Mouse (Mus musculus) gastrocnemius, postnatal 4 days (tissue): ENCODE data around the gene Osmr. TPM values are rescaled to one million over a fixed set of nuclear protein-coding genes. Genes with fewer than 3 reads are reported as not detected.
"Not testable (repeated sequence)": the region's sequence is repeated elsewhere in the genome, so short reads cannot be mapped to it uniquely, and the experiment has no call there.

ENCODE experiments used
- DNase-seq, 2 experiments: peaks; one replicate each; pipeline ENCODE4 v3.0.0; 2021 to 2022; ENCODE audit warnings: low spot score in 2 of 2, mixed read lengths in 2 of 2
- total RNA-seq, 2 experiments: library from RNA; stranded (reverse); gene quantifications; 2 replicates each; pipeline ENCODE4 v1.2.3; 2021

Gene Osmr
- total RNA-seq, 2 experiments from 2014 or later = 5.5 to 6.6 TPM

DNA sequence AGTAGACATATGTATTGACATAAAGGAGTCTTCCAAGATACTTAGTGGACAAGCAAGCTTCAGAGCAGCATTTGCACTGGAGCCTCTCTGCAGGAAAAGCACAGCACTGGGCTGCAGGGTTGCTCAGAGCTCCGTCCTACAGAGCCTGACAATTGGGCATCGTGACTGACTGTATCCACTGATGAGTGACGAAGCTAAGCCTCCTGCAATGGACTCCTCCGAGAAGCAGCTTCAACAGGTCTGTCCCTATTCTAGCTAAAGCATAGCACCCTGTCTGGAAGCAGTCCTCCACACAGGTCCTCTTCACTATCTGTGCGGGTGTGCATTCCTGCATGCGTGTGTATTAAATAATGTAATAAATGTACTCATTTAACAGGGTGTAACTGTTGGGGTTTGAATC, 7.9 kb downstream of the Osmr start:
- DNase-seq = no peak

DNA sequence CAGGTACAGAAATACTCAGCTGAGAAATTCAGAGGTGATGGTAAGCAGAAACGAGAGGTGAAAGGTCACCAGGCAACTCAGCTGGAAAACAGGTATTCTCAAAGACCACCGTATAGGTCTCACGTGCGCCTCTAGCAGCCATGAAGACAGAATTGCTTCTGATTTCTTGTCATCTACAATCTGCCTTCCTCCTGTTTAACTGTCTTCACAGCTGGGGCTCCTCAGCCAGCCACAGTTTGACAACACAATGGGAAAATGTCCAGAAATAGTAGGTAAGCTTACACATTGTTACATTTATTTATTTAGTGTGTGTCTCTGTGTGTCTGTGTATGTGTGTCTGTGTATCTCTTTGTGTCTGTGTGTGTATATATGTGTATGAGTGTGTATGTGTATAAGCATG, 12.6 kb downstream of the Osmr start:
- DNase-seq = no peak

DNA sequence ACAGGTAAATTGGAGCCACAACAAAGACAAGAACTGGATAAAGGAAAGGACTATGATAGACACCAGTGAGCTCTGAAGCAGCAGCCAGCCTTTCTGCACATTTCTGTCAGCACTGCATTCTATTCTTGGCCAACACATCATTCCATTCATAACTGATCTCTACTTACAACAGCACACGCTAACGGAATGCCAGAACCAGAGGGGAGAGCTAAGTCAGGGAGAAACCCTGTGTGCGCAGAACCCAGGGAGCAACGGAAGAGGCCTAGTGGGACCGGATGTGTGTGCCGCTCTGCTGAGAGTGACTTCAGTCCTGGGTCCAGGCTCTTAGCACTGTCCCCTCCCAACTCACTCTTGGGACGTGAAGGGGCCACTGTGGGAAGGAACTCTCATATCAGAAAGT, 13.2 kb downstream of the Osmr start:
- no peak for DNase-seq

DNA sequence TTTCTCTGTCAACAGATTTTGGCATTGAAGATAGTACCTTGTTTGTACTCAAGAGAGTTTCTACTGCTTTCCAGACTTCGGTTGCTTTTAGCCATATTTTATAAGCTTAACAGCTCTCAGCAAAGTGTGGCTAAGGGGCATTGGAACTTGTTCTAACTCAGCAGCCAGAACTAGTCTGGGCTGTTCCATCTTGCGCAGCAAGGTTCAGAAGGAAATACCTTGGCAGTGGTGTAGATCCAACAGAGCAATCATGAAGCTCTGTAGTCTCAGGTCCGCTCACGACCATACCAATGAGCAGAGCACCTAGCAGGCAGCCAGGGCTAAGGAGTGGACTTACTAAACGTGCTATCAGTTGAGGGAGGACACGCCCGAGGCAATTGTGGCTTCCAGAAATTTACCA, 15.0 kb downstream of the Osmr start:
- no peak for DNase-seq

DNA sequence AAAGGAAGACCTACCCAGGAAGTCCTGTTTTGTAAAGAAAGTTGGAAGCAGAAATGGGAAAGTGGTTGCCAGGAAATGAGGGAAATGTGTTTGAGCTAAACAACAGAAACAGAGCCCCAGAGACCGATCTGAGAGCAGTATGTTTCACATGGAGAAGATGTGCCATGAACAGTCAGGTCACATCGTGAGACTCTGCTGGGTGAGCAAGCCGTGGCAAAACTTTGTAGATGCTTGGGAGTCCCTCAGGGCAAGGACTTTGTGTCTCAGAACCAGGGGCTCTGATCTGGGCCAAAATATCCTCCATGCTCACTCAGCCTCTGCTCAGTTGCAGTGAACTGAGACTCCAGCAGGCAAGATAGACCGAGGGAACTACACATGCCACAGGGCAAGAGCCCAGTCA, 15.9 kb downstream of the Osmr start:
- no peak for DNase-seq

DNA sequence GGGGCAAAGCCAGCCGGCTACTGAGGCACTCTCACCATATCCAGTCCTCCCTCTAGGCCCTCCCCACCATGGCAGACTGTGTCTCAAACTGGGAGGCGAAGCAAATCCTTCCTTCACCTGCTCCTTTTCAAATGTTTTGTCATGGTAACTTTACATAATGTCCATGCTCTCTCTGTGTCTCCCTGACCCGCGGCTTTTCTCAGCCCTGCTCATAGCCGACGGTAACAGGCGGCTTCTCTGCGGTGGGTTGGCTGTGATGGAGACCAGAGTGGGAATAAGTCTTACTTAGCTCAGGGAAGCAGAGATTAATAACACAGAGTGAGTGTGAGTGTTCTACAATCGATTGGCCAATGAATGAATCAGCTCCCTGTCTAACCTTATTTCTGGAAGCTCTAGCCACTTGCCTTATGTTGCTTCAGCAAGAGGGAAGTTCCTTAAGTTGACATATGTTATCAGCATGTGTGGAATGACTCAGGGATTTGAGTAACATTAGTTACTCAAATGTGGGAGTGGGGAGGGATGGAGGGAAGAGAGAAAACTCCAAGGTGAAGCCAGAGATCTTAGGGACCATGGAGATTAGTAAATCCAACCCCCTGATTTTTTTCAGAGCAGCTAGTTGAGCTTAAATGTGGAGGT, 17.4 kb downstream of the Osmr start:
- no peak for DNase-seq

DNA sequence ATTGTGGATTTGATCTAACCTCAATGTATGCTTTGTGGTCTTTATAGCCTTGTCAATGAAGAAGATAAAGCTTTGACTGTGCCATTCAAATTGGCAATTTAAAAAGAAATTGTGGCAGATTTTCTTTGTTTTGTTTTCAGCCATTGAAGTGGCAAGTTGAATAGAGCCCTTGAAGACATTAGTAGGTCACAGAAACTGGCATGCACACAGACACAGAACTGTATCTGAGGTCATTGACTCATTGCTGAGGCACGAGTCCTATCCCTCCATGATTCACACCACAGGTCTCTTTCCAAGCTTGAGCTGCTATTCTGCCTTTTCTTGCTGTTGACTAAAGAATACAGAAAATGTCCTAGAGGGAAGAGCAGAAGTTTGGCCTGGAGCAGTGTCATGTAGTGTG, 24.9 kb downstream of the Osmr start:
- no peak for DNase-seq

DNA sequence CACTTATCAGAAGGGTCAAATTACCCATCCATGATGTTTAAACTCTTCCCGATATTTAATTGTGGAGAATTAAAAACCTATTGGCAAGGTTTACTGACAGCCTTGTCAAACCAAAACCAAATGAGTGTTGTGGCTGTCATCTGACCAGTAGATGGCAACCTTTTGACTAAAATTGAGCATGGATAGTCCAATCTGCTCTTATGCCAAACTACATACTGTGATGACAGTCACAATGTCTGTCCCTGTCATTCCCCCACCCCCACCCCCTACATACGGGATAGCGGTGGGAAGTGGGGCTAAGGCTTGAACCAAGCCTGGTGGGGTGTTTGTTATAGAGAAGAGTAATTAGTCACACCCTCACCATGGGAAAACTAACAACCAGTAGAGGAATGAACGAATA, 34.6 kb downstream of the Osmr start:
- DNase-seq = no peak

DNA sequence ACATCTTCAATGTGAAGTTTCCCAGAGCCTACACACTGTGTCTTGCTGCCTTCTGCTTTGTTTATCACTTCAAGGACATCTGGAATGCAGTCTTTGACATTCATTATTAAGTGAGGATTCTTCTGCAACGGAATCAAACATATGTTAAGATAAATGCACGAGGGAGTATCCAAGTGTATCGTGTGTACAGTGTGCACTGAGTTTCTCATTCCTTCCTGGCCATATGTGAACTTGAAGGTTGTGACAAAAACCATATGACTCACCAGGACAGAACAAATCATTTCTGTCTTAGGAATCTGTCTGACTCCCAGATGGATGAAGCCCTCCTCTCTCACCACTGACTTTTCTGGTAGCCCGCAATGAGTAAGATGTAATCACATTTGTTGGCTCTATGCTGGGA, 59.0 kb downstream of the Osmr start:
- no peak for DNase-seq

DNA sequence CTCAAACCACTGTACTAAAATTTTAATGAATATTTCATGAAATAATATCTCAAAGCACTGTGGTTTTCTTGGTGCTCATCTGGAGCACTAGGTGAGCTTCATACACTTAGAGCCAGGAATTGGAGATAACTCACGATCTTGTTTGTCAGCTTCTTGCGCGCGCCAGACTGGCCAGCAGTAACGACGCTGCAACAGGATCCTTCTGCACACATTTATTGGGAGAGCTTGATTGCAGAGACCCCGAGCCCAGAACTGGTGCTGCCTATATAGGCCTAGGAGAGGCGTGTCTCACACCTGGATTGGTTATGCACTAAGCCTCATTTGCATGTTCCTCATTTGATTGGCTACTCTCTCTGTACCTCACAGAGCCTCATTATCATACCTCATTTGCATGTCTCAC, 73.6 kb downstream of the Osmr start:
- not testable (repeated sequence) for DNase-seq

DNA sequence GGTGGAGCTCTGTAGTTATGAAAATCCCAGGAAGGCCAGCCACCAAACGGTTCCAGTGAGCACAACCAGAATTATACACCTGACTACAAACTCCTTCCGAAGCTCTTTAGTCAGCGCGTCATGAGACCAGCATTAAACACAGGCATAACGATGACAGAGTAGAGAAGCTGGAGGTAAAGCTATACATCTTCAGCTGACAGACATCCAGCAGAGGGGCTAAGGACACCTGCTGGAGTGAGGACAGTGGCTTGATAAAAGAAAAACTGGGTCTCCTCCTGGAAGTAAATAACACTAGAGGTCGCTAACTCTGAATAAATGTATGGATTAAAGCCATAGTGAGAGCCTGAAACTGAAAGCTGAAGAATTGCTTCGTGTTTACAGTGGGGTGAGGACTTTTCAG, 81.9 kb downstream of the Osmr start:
- DNase-seq = no peak

DNA sequence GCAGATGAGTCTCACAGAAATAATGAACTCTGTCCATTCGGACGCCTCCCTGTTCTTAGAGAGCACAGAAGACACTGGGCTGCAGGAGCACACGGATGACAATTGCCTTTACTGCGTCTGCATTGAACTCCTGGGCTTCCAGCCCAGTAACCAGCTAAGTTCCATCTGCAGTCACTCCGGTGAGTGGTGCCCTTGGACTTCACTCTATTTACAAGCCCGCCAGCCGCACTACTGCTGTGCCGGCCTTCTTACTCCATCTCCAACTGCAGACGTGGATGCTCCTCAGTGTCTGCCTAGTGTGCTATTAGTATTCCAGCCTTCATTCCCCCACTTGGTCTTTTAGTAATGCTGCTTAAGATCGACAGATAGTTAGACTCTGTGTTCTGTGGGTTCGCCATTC, 83.1 kb downstream of the Osmr start:
- no peak for DNase-seq

DNA sequence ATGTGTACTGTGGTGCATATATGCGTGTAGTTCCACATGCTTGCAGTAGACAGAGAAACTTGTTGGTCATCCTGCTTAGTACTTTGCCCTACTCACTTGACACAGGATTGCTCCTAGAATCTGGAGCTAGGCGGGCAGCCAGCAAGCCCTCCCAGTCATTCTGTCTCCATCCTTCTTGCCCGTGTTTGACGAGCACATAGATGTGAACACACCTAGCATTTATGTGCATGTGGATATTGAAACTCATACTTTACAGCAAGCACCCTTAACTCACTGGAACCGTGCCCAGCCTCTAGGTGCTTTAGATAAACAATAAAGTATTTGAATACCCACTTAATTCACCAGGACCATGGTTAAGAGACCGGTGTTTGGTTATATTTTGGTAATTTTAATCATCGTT, 84.8 kb downstream of the Osmr start:
- DNase-seq = no peak

DNA sequence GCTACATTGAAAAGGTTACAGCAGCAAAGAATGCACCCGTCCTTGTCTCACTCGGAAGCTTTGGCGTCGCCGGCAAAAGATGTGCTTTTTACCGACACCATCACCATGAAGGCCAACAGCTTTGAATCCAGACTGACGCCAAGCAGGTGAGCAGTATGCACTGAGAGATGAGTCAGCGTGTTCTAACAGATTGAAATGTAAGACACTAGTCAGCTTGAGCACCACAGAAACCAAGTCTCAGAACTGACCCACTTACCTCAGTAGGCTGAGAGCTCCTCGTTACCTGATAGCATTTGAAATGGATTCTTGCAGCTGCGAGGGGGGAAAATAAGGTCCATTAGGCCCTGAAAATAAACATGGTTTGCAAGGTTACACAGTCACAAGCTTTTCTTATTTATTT, 87.5 kb downstream of the Osmr start:
- no peak for DNase-seq

DNA sequence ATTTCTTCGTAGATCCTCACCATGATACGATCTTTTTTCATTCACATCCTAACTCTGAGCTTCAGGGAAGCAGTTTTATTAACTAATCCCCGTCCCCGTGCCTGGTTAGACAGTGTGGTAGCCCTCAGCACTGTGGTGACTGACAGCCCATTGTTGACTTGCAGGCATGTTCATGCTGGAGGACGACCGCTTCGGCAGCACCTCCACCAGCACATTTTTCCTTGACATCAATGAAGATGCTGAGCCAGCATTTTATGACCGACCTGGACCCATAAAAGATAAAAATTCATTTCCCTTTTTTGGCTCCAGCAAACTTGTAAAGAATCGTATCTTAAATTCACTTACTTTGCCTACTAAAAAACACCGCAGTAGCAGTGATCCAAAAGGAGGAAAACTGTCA, 88.6 kb downstream of the Osmr start:
- DNase-seq = no peak

DNA sequence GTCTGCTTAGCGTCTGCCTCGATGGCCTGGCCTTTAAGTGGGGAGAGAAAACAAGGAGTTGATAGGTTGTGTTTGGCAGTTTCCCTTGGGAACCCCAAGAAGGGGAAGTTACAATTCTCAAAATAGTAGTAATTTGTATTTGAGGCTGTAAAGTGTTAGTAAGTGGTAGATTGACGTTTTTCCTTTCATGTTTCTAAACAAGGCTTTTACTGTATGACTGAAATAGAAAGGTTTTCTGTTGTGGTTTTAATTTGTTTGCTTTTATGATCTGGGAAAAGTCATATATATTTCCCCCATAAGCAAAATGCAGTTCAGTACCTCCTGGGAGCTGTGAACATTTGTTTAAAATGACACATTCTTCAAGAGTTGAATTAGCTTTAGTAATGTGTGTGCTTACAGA, 102.5 kb downstream of the Osmr start:
- no peak for DNase-seq

Other genes with a start within 250 kb of the Osmr start
- gene Rictor, start 166.6 kb downstream of the Osmr start, total RNA-seq = 10 to 100 TPM; 16.9 to 18.1 TPM
- gene Lifr, start 215.6 kb upstream of the Osmr start, total RNA-seq = 10 to 100 TPM; 58.4 to 59.1 TPM